Mouse (Mus musculus) stomach, postnatal 0 days (tissue): ENCODE data around the gene Rrnad1.
"Not testable (repeated sequence)": the region's sequence is repeated elsewhere in the genome, so short reads cannot be mapped to it uniquely, and the experiment has no call there.

Experiments used
- CTCF ChIP-seq: IDR thresholded peaks from 2 replicates; pipeline ENCODE4 v1.5.1; 2016; ENCODE audit warnings: antibody characterized with exemption, low read depth, mild to moderate bottlenecking, moderate library complexity
- EP300 ChIP-seq: optimal IDR thresholded peaks from 2 replicates; pipeline ENCODE3; 2016; ENCODE audit warnings: antibody characterized with exemption

DNA sequence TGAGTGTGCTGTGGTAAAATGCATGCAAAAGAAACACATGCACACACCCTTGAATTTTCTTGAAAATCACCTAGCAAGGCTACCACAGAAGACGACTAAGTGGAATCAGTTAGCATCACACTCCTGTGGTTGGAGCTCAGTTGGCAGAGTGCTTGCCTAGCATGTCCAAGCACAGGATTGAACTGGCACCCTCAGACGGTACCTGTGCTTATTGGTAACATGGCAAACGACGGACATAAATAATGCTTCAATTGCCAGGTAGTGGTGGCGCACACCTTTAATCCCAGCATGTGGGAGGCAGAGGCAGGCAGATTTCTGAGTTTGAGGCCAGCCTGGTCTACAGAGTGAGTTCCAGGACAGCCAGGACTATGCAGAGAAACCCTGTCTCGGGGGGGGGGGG lies 28.6 kb downstream of the Rrnad1 start:
- TF ChIP-seq CTCF, EP300: not testable (repeated sequence)
